Mouse (Mus musculus) lung, postnatal 0 days (tissue): ENCODE measurements around the gene Smg1. TPM values are rescaled to one million over a fixed set of nuclear protein-coding genes. Genes with fewer than 3 reads are reported as not detected.

ENCODE experiments used
- ATAC-seq: fragments of 200-750 bp; cut with Nextera tagmentation; 2 replicates; pipeline ENCODE4 v1.8.0; 2017; ENCODE audit warnings: moderate library complexity
- DNase-seq: peaks from one replicate; pipeline ENCODE4 v3.0.0-alpha.2; 2016; ENCODE audit warnings: low spot score
- H3K27ac ChIP-seq: fragments of 300-500 bp; sonication (generic); 2 replicates; pipeline ENCODE4 v1.5.1; 2014; ENCODE audit warnings: antibody characterized with exemption, mild to moderate bottlenecking, low read length, mixed read lengths
- H3K27me3 ChIP-seq: fragments of 300-500 bp; sonication (generic); replicated peaks from 2 replicates; pipeline ENCODE4 v1.6.1; 2014; ENCODE audit warnings: low read length, mixed read lengths; ENCODE audit not compliant: insufficient read depth
- H3K36me3 ChIP-seq: fragments of 300-500 bp; sonication (generic); 2 replicates; pipeline ENCODE4 v1.6.1; 2014; ENCODE audit warnings: low read length, mixed read lengths; ENCODE audit not compliant: insufficient read depth
- H3K4me1 ChIP-seq: fragments of 300-500 bp; sonication (generic); 2 replicates; pipeline ENCODE4 v1.6.1; 2014; ENCODE audit warnings: antibody characterized with exemption, low read depth, low read length, mixed read lengths; ENCODE audit not compliant: insufficient read depth
- H3K4me2 ChIP-seq: fragments of 300-500 bp; sonication (generic); replicated peaks from 2 replicates; pipeline ENCODE4 v1.6.1; 2014; ENCODE audit warnings: low read depth, mild to moderate bottlenecking, low read length, moderate library complexity, mixed read lengths
- H3K4me3 ChIP-seq: fragments of 300-500 bp; sonication (generic); 2 replicates; pipeline ENCODE4 v1.5.1; 2014; ENCODE audit warnings: low read depth, low read length
- H3K9ac ChIP-seq: fragments of 300-500 bp; sonication (generic); replicated peaks from 2 replicates; pipeline ENCODE4 v1.6.1; 2014; ENCODE audit warnings: low read depth, mild to moderate bottlenecking
- H3K9me3 ChIP-seq: fragments of 300-500 bp; sonication (generic); 2 replicates; pipeline ENCODE4 v1.6.1; 2016; ENCODE audit warnings: low read length, mixed read lengths
- CTCF ChIP-seq: IDR thresholded peaks from 2 replicates; pipeline ENCODE4 v1.5.1; 2016; ENCODE audit warnings: antibody characterized with exemption, mild to moderate bottlenecking
- EP300 ChIP-seq: IDR thresholded peaks from 2 replicates; pipeline ENCODE4 v1.6.1; 2016; ENCODE audit warnings: antibody characterized with exemption, mild to moderate bottlenecking, control low read depth
- WGBS: fragments of 180-500 bp; shearing (Covaris S2); extraction: QIAGEN DNeasy Blood & Tissue Kit; methylation state at CpG from one replicate; pipeline ENCODE4 v1.1.7; 2014; 5-methylcytosine and 5-hydroxymethylcytosine counted together
- polyA plus RNA-seq: library from polyadenylated mRNA; unstranded; fragments of >200 nt; fragmentation: Nextera tagmentation; extraction: Ambion mirVana; gene quantifications from 2 replicates; pipeline ENCODE4 v1.2.1, GENCODE M21; 2015

Smg1 gene
- polyA plus RNA-seq, 1 experiment from 2014 or later = 11.2 TPM

DNA sequence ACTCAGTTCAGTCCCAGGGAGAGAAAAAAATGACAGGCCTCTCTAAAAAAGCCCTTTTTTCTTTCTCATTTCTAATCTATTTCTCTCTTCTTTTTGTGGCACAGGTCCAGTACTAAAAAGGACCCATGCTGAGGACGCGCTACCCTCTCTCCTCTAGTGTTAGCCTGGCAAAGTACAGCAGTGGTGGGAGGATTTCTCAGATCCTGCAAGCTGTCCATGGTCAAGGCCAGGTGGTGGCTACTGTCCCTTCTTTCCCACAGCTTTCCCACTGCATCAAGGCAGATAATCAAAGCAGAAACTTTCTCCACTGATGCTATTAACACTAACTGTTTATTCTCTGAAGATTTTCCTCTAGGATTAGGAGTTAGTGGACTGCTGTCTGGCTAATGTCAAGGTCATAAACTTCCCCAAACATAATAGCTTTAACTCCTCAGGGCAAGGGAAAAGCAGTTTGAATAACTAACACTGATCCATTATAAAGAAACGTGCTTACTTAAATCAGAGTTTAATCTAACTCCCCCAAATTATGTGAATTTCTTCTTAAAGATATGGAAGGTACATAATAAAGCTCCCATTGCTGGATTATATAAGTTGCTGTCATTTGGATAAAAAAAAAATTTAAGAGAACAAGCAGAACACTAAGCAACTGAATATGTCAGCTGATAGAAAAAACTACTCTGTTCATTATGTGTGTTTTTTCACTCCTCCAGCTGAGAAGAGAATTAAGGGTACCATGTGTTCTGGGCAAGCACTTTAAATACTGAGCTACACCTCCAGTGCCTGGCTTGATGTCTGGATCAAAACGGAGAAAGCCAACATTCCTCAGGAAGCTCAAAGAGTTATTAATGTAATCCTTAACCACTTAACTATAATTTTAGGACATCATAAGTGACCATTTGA is 119.7 kb downstream of the Smg1 start:
- Histone ChIP-seq H3K4me1 (peaks cover 19% of the 10 kb centered on the region; the same call in 1 of the 2 replicates), H3K27me3 (no peaks in the 10 kb centered on the region), H3K4me2 (no peak overlapping the region), H3K36me3 (0 out of 2 replicates have a peak, but pooled peaks cover 13% of the 10 kb centered on the region), H3K9me3 (no peaks in the 10 kb centered on the region), H3K27ac (0 out of 2 replicates have a peak overlapping the region, but pooled peaks have one; percentile 12), H3K9ac (no peak overlapping the region), H3K4me3 (no peak overlapping the region)
- WGBS = 79% methylated on average over 4 of the region's 4 CpGs
- TF ChIP-seq CTCF (no peak), EP300 (no peak)
- DNase-seq (no peak), ATAC-seq (no peak)

DNA sequence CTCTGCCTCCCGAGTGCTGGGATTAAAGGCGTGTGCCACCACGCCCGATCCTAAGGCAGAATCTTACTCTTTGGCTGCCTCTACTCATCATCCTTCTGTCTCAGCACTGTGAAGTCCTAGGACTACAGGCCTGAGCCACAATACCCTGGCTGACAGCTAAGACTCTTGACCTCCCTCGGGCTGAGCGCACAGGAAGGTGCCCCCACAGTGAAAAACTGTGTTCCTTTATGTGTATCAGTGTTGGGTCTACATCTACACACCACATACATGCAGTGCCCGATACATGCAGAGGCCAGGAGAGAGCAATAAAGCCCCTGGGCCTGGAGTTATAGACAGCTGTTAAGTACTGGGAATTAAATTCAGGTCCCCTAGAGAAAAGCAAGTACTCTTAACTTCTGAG is 121.2 kb downstream of the Smg1 start:
- Histone ChIP-seq H3K9me3 (no peaks in the 10 kb centered on the region), H3K4me3 (no peak overlapping the region), H3K9ac (no peak overlapping the region), H3K4me2 (no peak overlapping the region), H3K27me3 (no peaks in the 10 kb centered on the region), H3K4me1 (peaks cover 22% of the 10 kb centered on the region; the same call in 1 of the 2 replicates), H3K36me3 (0 out of 2 replicates have a peak, but pooled peaks cover 20% of the 10 kb centered on the region), H3K27ac (no peak overlapping the region)
- ATAC-seq (no peak), DNase-seq (no peak)
- no peak for TF ChIP-seq CTCF
- no peak for TF ChIP-seq EP300
- WGBS = 94% methylated on average over 7 of the region's 7 CpGs

DNA sequence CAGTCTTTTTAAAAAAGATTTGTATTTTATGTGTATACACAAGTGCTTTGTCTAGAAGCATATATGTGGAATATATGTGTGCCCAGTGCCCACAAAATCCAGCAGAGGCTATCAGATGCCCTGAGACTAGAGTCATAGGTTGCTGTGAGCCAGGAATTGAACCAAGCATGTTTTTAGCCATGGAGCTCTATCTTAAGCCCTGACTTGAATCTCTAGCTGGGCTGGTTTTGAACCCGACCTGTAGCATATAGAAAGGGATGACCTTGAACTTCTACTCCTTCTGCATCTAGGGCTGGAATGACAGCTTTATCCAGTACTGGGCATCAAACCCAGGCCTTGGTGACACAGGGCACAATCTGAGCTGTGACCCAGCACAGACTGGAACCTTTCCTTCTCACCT is 122.8 kb downstream of the Smg1 start:
- peaks cover 14% of the 10 kb centered on the region; the same call in 1 of the 2 replicates for H3K4me1 ChIP-seq
- no peak for TF ChIP-seq EP300
- TF ChIP-seq CTCF = no peak
- H3K4me2 ChIP-seq = no peak overlapping the region
- peak overlapping the region; percentile 90 for H3K27ac ChIP-seq
- ATAC-seq = no peak
- no peak for DNase-seq
- H3K4me3 ChIP-seq = no peak overlapping the region
- 0 out of 2 replicates have a peak, but pooled peaks cover 20% of the 10 kb centered on the region for H3K36me3 ChIP-seq
- H3K9me3 ChIP-seq = no peaks in the 10 kb centered on the region
- 54% methylated on average over 1 of the region's 1 CpGs for WGBS
- H3K27me3 ChIP-seq = no peaks in the 10 kb centered on the region
- no peak overlapping the region for H3K9ac ChIP-seq

DNA sequence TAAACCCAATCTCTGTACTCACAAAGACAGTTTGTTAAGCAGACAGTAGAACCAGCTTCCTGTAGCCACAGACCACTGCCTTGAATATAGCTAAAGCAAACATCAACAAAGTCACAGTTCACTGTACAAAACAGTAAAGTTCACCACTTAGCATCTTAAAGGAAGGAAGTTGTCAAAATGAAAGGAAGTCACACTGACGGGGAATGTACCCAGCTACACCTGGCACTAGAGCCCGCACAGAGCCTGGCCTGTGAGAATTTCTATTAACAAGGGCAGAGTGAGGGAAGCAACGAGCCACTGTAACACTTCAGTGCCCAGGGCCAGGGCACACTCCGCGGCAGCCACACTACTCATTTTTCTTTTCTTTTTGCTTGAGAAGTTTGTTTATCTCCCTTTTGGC is 123.5 kb downstream of the Smg1 start:
- DNase-seq = peak; percentile 50
- Histone ChIP-seq H3K9ac (no peak overlapping the region), H3K27me3 (no peaks in the 10 kb centered on the region), H3K36me3 (0 out of 2 replicates have a peak, but pooled peaks cover 20% of the 10 kb centered on the region), H3K4me1 (peaks cover 14% of the 10 kb centered on the region; the same call in 1 of the 2 replicates), H3K27ac (peak overlapping the region; percentile 90), H3K4me2 (0 out of 2 replicates have a peak overlapping the region, but pooled peaks have one; percentile 11), H3K9me3 (no peaks in the 10 kb centered on the region), H3K4me3 (no peak overlapping the region)
- TF ChIP-seq CTCF (no peak), EP300 (no peak)
- peak; percentile 11; the same call in 1 of the 2 replicates for ATAC-seq
- WGBS = 43% methylated on average over 5 of the region's 5 CpGs

DNA sequence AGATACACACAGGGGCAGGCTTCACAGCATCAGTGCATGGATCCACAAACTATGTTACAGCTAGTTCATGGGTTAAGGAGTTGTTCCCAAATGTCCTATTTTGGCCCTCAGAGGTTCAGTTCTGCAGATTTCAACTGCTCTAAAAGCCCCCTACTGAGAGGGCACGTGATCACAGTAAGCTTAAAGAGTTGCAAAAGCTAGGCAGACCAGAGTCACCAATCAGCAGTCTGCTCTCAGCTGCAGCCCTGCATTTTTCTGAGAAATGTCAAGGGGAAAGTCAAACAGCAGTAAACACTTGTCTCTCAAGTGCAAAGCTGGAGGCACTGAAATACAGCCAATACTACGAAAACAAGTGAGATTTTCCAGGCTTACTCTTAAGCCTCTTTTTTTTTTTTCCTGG is 124.3 kb downstream of the Smg1 start:
- H3K4me1 ChIP-seq = peaks cover 16% of the 10 kb centered on the region; the same call in 1 of the 2 replicates
- H3K27ac ChIP-seq = peak overlapping the region; percentile 90
- WGBS = 45% methylated on average over 2 of the region's 2 CpGs
- no peak overlapping the region for H3K9ac ChIP-seq
- H3K36me3 ChIP-seq = 0 out of 2 replicates have a peak, but pooled peaks cover 15% of the 10 kb centered on the region
- no peaks in the 10 kb centered on the region for H3K27me3 ChIP-seq
- DNase-seq (peak; percentile 94), ATAC-seq (peak; percentile 87)
- H3K4me3 ChIP-seq = no peak overlapping the region
- 0 out of 2 replicates have a peak overlapping the region, but pooled peaks have one; percentile 11 for H3K4me2 ChIP-seq
- TF ChIP-seq EP300 (peak; percentile 70; the same call in 1 of the 2 replicates), CTCF (no peak)
- no peaks in the 10 kb centered on the region for H3K9me3 ChIP-seq

DNA sequence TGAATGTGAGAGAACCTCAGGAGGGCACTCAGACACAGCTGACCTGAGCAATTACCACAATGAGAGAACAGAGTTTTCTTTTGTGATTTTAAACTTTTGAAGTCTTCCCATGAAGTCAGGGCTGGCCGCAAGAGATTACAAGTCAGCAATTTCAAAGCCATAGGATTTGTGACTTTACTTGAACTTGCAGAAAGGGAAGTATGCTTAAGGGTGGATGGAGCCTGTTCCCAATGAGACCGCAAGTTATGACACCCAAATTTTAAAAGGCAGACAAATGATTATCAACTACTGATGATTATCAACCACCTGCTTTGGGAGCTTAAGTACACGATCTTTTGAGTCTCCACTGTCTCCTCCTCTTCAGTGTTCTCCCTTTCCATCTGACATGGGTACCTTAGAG is 125.0 kb downstream of the Smg1 start:
- 73% methylated on average over 3 of the region's 3 CpGs for WGBS
- DNase-seq = no peak

More for the DNA sequence above, 125.0 kb downstream of the Smg1 start:
- peak overlapping the region; percentile 90 for H3K27ac ChIP-seq
- no peak overlapping the region for H3K4me2 ChIP-seq
- H3K9me3 ChIP-seq = no peaks in the 10 kb centered on the region
- no peak overlapping the region for H3K9ac ChIP-seq
- H3K4me1 ChIP-seq = peaks cover 21% of the 10 kb centered on the region; the same call in 1 of the 2 replicates
- TF ChIP-seq CTCF (no peak), EP300 (no peak)
- no peak for ATAC-seq
- H3K27me3 ChIP-seq = no peaks in the 10 kb centered on the region
- 0 out of 2 replicates have a peak, but pooled peaks cover 14% of the 10 kb centered on the region for H3K36me3 ChIP-seq
- H3K4me3 ChIP-seq = no peak overlapping the region
